Mouse (Mus musculus): ENCODE measurements around the gene Poll. TPM values are rescaled to one million over a fixed set of nuclear protein-coding genes. Genes with fewer than 3 reads are reported as not detected.
A peak's percentile ranks its signal among the peaks of the same experiment; 100 is the strongest.

Poll gene
- total and polyA plus RNA-seq, 2 experiments from 2014 or later = 8.9 to 9.9 TPM

DNA sequence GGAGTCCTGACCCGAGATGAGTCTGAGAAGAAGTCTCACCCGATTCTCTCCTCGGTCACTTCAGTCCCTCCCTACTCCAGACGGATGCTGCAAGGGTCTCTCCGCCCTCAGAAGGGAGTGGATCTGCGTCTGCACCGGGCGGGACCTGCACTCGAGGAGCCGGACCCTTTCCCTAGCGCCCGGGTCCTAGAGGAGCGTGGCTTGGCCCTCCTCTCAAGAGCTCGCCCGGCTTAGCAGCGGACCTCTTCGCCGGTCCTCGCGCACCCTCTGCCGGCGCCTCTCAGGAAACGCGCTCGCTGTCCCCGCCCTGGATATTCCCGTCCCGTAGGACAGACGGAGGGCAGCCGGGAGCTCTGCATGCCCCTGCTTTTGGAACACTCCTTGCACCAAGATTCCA lies 15.4 kb downstream of the Poll start:
- peak; percentile 86 for DNase-seq (ENCODE audit: low spot score)
- WGBS = under 1% methylated on average over 30 of the region's 30 CpGs
- Histone ChIP-seq H3K4me1 (ENCODE audit: insufficient read depth, low read length) (0 out of 2 replicates have a peak, but pooled peaks cover 10% of the 10 kb centered on the region), H3K27ac (ENCODE audit: low read depth, low read length) (no peak overlapping the region), H3K4me3 (ENCODE audit: low read depth, low read length) (peak overlapping the region; percentile 33), H3K4me2 (ENCODE audit: low read depth, low read length, poor library complexity, severe bottlenecking) (peak overlapping the region; percentile 87), H3K36me3 (ENCODE audit: insufficient read depth, low read length) (no peaks in the 10 kb centered on the region), H3K27me3 (ENCODE audit: insufficient read depth, low read length) (peaks cover 35% of the 10 kb centered on the region), H3K9me3 (ENCODE audit: low read length) (no peaks in the 10 kb centered on the region), H3K9ac (replicated peaks; ENCODE audit: low read length, poor library complexity, severe bottlenecking) (0 out of 2 replicates have a peak overlapping the region, but pooled peaks have one; percentile 19)
- ATAC-seq (ENCODE audit: low FRiP score) = peak; percentile 54
- TF ChIP-seq CTCF (IDR thresholded peaks at IDR 0.05) = peak; percentile 90

DNA sequence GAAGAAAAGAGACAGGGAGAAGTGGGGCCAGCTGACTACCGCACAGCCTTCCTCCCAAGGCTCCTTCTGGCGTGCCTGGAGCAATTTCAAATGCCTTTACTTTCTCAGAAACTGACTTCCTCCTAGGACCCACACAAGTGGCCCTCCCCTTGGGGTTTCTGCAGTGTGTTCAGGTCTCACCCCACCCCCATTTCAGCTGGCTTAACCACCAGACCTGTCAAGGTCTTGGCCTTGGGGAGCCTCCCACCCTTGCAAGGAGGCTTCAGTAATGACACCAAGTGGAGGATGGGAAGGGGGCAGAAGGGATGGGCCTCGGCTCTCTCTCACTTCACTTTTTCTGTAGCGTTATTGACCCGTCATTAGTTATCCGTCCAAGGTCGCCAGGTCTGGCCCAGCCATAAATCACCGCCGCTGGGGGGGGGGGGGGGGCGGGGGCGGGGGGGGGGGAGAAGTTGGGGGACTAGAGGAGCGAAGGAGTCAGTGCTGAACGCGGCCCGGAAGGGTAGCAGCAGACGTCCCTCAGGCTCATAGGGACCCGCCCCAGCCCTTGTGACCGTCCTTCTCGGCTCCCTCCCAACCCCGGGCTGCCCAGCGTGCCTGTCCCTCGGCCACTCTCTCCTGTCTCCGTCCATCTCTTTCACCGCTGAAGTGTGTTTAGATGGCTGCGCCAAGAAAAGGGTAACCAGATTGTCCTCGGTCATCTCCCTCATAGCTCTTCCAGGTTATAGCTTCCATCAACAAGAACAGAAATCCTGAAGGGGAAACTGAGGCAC lies 16.0 kb downstream of the Poll start:
- DNase-seq (ENCODE audit: low spot score) (no peak), ATAC-seq (ENCODE audit: low FRiP score) (no peak)
- no peaks in the 10 kb centered on the region for H3K36me3 ChIP-seq (ENCODE audit: insufficient read depth, low read length)
- TF ChIP-seq CTCF (IDR thresholded peaks at IDR 0.05) = no peak
- no peaks in the 10 kb centered on the region for H3K9me3 ChIP-seq (ENCODE audit: low read length)
- H3K4me3 ChIP-seq (ENCODE audit: low read depth, low read length) = peak overlapping the region; percentile 33
- peak overlapping the region; percentile 87 for H3K4me2 ChIP-seq (ENCODE audit: low read depth, low read length, poor library complexity, severe bottlenecking)
- 2% methylated on average over 18 of the region's 26 CpGs for WGBS
- peaks cover 35% of the 10 kb centered on the region for H3K27me3 ChIP-seq (ENCODE audit: insufficient read depth, low read length)
- H3K9ac ChIP-seq (replicated peaks; ENCODE audit: low read length, poor library complexity, severe bottlenecking) = 0 out of 2 replicates have a peak overlapping the region, but pooled peaks have one; percentile 19
- H3K4me1 ChIP-seq (ENCODE audit: insufficient read depth, low read length) = 0 out of 2 replicates have a peak, but pooled peaks cover 10% of the 10 kb centered on the region
- H3K27ac ChIP-seq (ENCODE audit: low read depth, low read length) = no peak overlapping the region

- H3K27me3 ChIP-seq (ENCODE audit: insufficient read depth, low read length) = peaks cover 30% of the 10 kb centered on the region
- TF ChIP-seq CTCF (IDR thresholded peaks at IDR 0.05) = no peak
- H3K9me3 ChIP-seq (ENCODE audit: low read length) = no peaks in the 10 kb centered on the region
- no peak for ATAC-seq (ENCODE audit: low FRiP score)
- H3K9ac ChIP-seq (replicated peaks; ENCODE audit: low read length, poor library complexity, severe bottlenecking) = peak overlapping the region; percentile 51
- no peaks in the 10 kb centered on the region for H3K36me3 ChIP-seq (ENCODE audit: insufficient read depth, low read length)
- H3K4me1 ChIP-seq (ENCODE audit: insufficient read depth, low read length) = 0 out of 2 replicates have a peak, but pooled peaks cover 10% of the 10 kb centered on the region
- H3K4me3 ChIP-seq (ENCODE audit: low read depth, low read length) = peak overlapping the region; percentile 40
- 10% methylated on average over 3 of the region's 3 CpGs for WGBS
- 0 out of 2 replicates have a peak overlapping the region, but pooled peaks have one; percentile 8 for H3K27ac ChIP-seq (ENCODE audit: low read depth, low read length)
- H3K4me2 ChIP-seq (ENCODE audit: low read depth, low read length, poor library complexity, severe bottlenecking) = peak overlapping the region; percentile 86
- DNase-seq (ENCODE audit: low spot score) = no peak
Observed at GRCm38 (mm10) chr19:45542061-45542460, 18.3 kb downstream of the Poll start.

DNA sequence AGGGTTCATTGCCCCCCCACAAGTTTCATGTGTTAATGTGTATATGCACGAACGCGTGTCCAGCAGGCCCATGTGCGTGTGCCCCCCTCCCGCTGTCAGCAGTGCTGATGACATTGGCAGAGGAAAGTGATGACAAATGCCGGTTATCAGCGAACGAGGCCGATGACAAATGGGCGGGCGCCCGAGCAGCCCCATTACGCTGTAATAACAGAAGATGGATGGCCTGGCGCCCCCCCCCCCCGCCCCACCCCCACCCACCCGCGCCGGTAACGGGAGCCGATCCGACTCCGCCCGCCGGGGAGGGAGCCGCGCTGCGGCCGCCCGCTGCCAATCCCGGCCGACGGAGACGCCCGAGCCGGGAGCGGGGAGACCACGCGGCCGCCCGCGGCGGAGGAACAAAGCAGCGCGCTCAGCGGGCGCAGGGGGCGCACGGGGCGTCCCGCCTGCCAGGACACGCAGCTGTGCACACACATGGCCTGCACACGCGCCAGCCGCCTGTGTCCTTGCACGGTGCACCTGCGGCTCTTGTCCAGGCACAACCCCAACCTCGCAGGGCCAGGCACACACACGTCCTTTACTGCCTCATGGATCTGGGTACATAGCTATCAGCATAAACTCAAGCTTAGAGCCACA lies 18.8 kb downstream of the Poll start:
- H3K27me3 ChIP-seq (ENCODE audit: insufficient read depth, low read length) = peaks cover 28% of the 10 kb centered on the region
- 0 out of 2 replicates have a peak overlapping the region, but pooled peaks have one; percentile 8 for H3K27ac ChIP-seq (ENCODE audit: low read depth, low read length)
- ATAC-seq (ENCODE audit: low FRiP score) = peak; percentile 65
- no peaks in the 10 kb centered on the region for H3K9me3 ChIP-seq (ENCODE audit: low read length)
- peak; percentile 27; the same call in 1 of the 2 replicates for TF ChIP-seq CTCF (IDR thresholded peaks at IDR 0.05)
- peak overlapping the region; percentile 40 for H3K4me3 ChIP-seq (ENCODE audit: low read depth, low read length)
- 0 out of 2 replicates have a peak, but pooled peaks cover 10% of the 10 kb centered on the region for H3K4me1 ChIP-seq (ENCODE audit: insufficient read depth, low read length)
- peak overlapping the region; percentile 51 for H3K9ac ChIP-seq (replicated peaks; ENCODE audit: low read length, poor library complexity, severe bottlenecking)
- peak; percentile 74 for DNase-seq (ENCODE audit: low spot score)
- 0% methylated on average over 42 of the region's 58 CpGs for WGBS
- H3K4me2 ChIP-seq (ENCODE audit: low read depth, low read length, poor library complexity, severe bottlenecking) = peak overlapping the region; percentile 86
- no peaks in the 10 kb centered on the region for H3K36me3 ChIP-seq (ENCODE audit: insufficient read depth, low read length)

DNA sequence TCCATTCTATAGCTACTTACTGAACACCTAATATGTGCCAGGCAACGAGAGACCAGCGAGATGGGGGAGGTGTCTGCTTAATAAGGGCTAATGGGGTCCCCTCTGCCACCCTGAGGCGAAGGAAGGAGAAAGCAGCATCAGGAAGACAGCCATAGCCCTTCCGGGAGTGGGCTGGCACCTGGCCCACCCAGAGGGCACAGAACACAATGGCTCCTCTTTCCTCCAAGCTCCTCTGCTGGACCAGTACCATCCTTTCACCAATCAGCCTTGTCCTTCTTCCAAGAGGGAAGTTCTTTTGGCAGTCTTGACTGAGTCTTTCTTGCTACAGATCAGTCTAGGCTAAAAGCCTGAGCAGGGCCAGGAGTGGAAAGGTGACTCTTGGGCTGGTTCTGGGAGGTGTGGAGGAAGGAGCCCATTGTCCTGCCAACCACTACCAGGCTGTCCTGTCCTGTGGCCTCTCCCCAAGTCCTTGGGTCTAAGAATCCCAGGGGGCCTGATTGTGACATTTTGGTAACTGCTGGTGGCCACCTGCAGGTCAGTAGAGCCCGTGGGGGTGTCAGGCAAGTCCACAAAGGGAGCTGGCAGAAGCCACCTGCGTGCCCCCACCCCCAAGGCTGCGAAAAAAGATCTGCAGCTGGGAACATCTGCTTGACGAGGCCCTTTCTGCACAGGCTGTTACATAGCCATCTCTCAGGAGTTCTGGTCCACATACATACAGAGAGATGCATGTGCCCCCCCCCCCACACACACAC lies 19.5 kb downstream of the Poll start:
- ATAC-seq (ENCODE audit: low FRiP score) = peak; percentile 20

More for the DNA sequence above, 19.5 kb downstream of the Poll start:
- Histone ChIP-seq H3K27me3 (ENCODE audit: insufficient read depth, low read length) (peaks cover 21% of the 10 kb centered on the region), H3K4me2 (ENCODE audit: low read depth, low read length, poor library complexity, severe bottlenecking) (peak overlapping the region; percentile 86), H3K9ac (replicated peaks; ENCODE audit: low read length, poor library complexity, severe bottlenecking) (peak overlapping the region; percentile 51), H3K27ac (ENCODE audit: low read depth, low read length) (no peak overlapping the region), H3K4me3 (ENCODE audit: low read depth, low read length) (peak overlapping the region; percentile 40), H3K36me3 (ENCODE audit: insufficient read depth, low read length) (no peaks in the 10 kb centered on the region), H3K9me3 (ENCODE audit: low read length) (no peaks in the 10 kb centered on the region), H3K4me1 (ENCODE audit: insufficient read depth, low read length) (0 out of 2 replicates have a peak, but pooled peaks cover 10% of the 10 kb centered on the region)
- 29% methylated on average over 8 of the region's 8 CpGs for WGBS
- TF ChIP-seq CTCF (IDR thresholded peaks at IDR 0.05) = no peak; the same call in 1 of the 2 replicates
- DNase-seq (ENCODE audit: low spot score) = peak; percentile 50

Data from midbrain, postnatal 0 days (tissue).